Mouse (Mus musculus): ENCODE results near the gene Fggy. TPM values are rescaled to one million over a fixed set of nuclear protein-coding genes. Genes with fewer than 3 reads are reported as not detected.

Gene Fggy
- polyA plus RNA-seq, 1 experiment from 2014 or later, result 11.1 TPM

GRCm38 (mm10) chr4:95821906-95822579 lies 264.7 kb downstream of the Fggy start:
- Histone ChIP-seq H3K4me2 (replicated peaks; ENCODE audit: low read depth, low read length) (no peak overlapping the region), H3K4me1 (replicated peaks; ENCODE audit: control insufficient read depth, insufficient read depth, low read length) (no peaks in the 10 kb centered on the region), H3K9me3 (ENCODE audit: control insufficient read depth, low read length) (no peaks in the 10 kb centered on the region), H3K27ac (ENCODE audit: low read depth, low read length) (no peak overlapping the region), H3K27me3 (ENCODE audit: control insufficient read depth, insufficient read depth, low read length) (no peaks in the 10 kb centered on the region), H3K4me3 (ENCODE audit: low read depth, low read length) (no peak overlapping the region), H3K9ac (ENCODE audit: low read depth, low read length) (no peak overlapping the region), H3K36me3 (ENCODE audit: control insufficient read depth, insufficient read depth, low read length) (no peaks in the 10 kb centered on the region)
- ATAC-seq (ENCODE audit: low FRiP score), result no peak
- DNase-seq (ENCODE audit: low spot score), result peak; percentile 59
- 58% methylated on average over 3 of the region's 3 CpGs for WGBS

- Histone ChIP-seq H3K4me3 (ENCODE audit: low read depth, low read length) (no peak overlapping the region), H3K9me3 (ENCODE audit: control insufficient read depth, low read length) (no peaks in the 10 kb centered on the region)
- 91% methylated on average over 4 of the region's 4 CpGs for WGBS
These were observed 270.9 kb downstream of the Fggy start for GRCm38 (mm10) chr4:95828164-95828563.

GRCm38 (mm10) chr4:95830320-95830719 lies 273.0 kb downstream of the Fggy start:
- H3K36me3 ChIP-seq (ENCODE audit: control insufficient read depth, insufficient read depth, low read length), result no peaks in the 10 kb centered on the region
- H3K9ac ChIP-seq (ENCODE audit: low read depth, low read length), result no peak overlapping the region
- no peaks in the 10 kb centered on the region for H3K4me1 ChIP-seq (replicated peaks; ENCODE audit: control insufficient read depth, insufficient read depth, low read length)
- no peak overlapping the region for H3K27ac ChIP-seq (ENCODE audit: low read depth, low read length)
- H3K27me3 ChIP-seq (ENCODE audit: control insufficient read depth, insufficient read depth, low read length), result no peaks in the 10 kb centered on the region
- H3K9me3 ChIP-seq (ENCODE audit: control insufficient read depth, low read length), result no peaks in the 10 kb centered on the region
- ATAC-seq (ENCODE audit: low FRiP score) (no peak), DNase-seq (ENCODE audit: low spot score) (no peak)
- H3K4me2 ChIP-seq (replicated peaks; ENCODE audit: low read depth, low read length), result no peak overlapping the region
- H3K4me3 ChIP-seq (ENCODE audit: low read depth, low read length), result no peak overlapping the region
- WGBS, result 36% methylated on average over 2 of the region's 2 CpGs

More at GRCm38 (mm10) chr4:95828164-95828563, 270.9 kb downstream of the Fggy start:
- H3K27me3 ChIP-seq (ENCODE audit: control insufficient read depth, insufficient read depth, low read length), result no peaks in the 10 kb centered on the region
- H3K9ac ChIP-seq (ENCODE audit: low read depth, low read length), result no peak overlapping the region
- ATAC-seq (ENCODE audit: low FRiP score) (no peak), DNase-seq (ENCODE audit: low spot score) (no peak)
- H3K4me2 ChIP-seq (replicated peaks; ENCODE audit: low read depth, low read length), result no peak overlapping the region
- no peaks in the 10 kb centered on the region for H3K4me1 ChIP-seq (replicated peaks; ENCODE audit: control insufficient read depth, insufficient read depth, low read length)
- no peak overlapping the region for H3K27ac ChIP-seq (ENCODE audit: low read depth, low read length)
- no peaks in the 10 kb centered on the region for H3K36me3 ChIP-seq (ENCODE audit: control insufficient read depth, insufficient read depth, low read length)

- Histone ChIP-seq H3K9me3 (ENCODE audit: control insufficient read depth, low read length) (no peaks in the 10 kb centered on the region), H3K36me3 (ENCODE audit: control insufficient read depth, insufficient read depth, low read length) (no peaks in the 10 kb centered on the region), H3K9ac (ENCODE audit: low read depth, low read length) (no peak overlapping the region), H3K4me3 (ENCODE audit: low read depth, low read length) (no peak overlapping the region), H3K4me2 (replicated peaks; ENCODE audit: low read depth, low read length) (no peak overlapping the region), H3K4me1 (replicated peaks; ENCODE audit: control insufficient read depth, insufficient read depth, low read length) (no peaks in the 10 kb centered on the region), H3K27me3 (ENCODE audit: control insufficient read depth, insufficient read depth, low read length) (no peaks in the 10 kb centered on the region), H3K27ac (ENCODE audit: low read depth, low read length) (no peak overlapping the region)
- no peak for DNase-seq (ENCODE audit: low spot score)
- WGBS, result 86% methylated on average over 1 of the region's 1 CpGs
- ATAC-seq (ENCODE audit: low FRiP score), result no peak
These were observed 282.6 kb downstream of the Fggy start for GRCm38 (mm10) chr4:95839860-95840259.

GRCm38 (mm10) chr4:95840389-95841053 lies 283.2 kb downstream of the Fggy start:
- no peaks in the 10 kb centered on the region for H3K9me3 ChIP-seq (ENCODE audit: control insufficient read depth, low read length)
- H3K4me2 ChIP-seq (replicated peaks; ENCODE audit: low read depth, low read length), result no peak overlapping the region
- 59% methylated on average over 6 of the region's 6 CpGs for WGBS
- no peaks in the 10 kb centered on the region for H3K27me3 ChIP-seq (ENCODE audit: control insufficient read depth, insufficient read depth, low read length)
- ATAC-seq (ENCODE audit: low FRiP score) (peak; percentile 78), DNase-seq (ENCODE audit: low spot score) (no peak)
- no peaks in the 10 kb centered on the region for H3K4me1 ChIP-seq (replicated peaks; ENCODE audit: control insufficient read depth, insufficient read depth, low read length)
- H3K36me3 ChIP-seq (ENCODE audit: control insufficient read depth, insufficient read depth, low read length), result no peaks in the 10 kb centered on the region
- no peak overlapping the region for H3K9ac ChIP-seq (ENCODE audit: low read depth, low read length)
- no peak overlapping the region for H3K27ac ChIP-seq (ENCODE audit: low read depth, low read length)
- no peak overlapping the region for H3K4me3 ChIP-seq (ENCODE audit: low read depth, low read length)

- ATAC-seq (ENCODE audit: low FRiP score) (no peak; the same call in 1 of the 2 replicates), DNase-seq (ENCODE audit: low spot score) (no peak)
- Histone ChIP-seq H3K36me3 (ENCODE audit: control insufficient read depth, insufficient read depth, low read length) (no peaks in the 10 kb centered on the region), H3K4me1 (replicated peaks; ENCODE audit: control insufficient read depth, insufficient read depth, low read length) (no peaks in the 10 kb centered on the region), H3K4me2 (replicated peaks; ENCODE audit: low read depth, low read length) (no peak overlapping the region), H3K9ac (ENCODE audit: low read depth, low read length) (no peak overlapping the region), H3K9me3 (ENCODE audit: control insufficient read depth, low read length) (no peaks in the 10 kb centered on the region), H3K27me3 (ENCODE audit: control insufficient read depth, insufficient read depth, low read length) (no peaks in the 10 kb centered on the region), H3K4me3 (ENCODE audit: low read depth, low read length) (no peak overlapping the region), H3K27ac (ENCODE audit: low read depth, low read length) (no peak overlapping the region)
- 46% methylated on average over 6 of the region's 6 CpGs for WGBS
These were observed 288.8 kb downstream of the Fggy start for GRCm38 (mm10) chr4:95845981-95846617.

GRCm38 (mm10) chr4:95847219-95847618 lies 289.9 kb downstream of the Fggy start:
- H3K27ac ChIP-seq (ENCODE audit: low read depth, low read length), result no peak overlapping the region
- no peak for ATAC-seq (ENCODE audit: low FRiP score)
- no peak overlapping the region for H3K9ac ChIP-seq (ENCODE audit: low read depth, low read length)

GRCm38 (mm10) chr4:95847664-95848063 lies 290.4 kb downstream of the Fggy start:
- Histone ChIP-seq H3K27me3 (ENCODE audit: control insufficient read depth, insufficient read depth, low read length) (no peaks in the 10 kb centered on the region), H3K4me2 (replicated peaks; ENCODE audit: low read depth, low read length) (no peak overlapping the region), H3K9ac (ENCODE audit: low read depth, low read length) (no peak overlapping the region), H3K36me3 (ENCODE audit: control insufficient read depth, insufficient read depth, low read length) (no peaks in the 10 kb centered on the region), H3K27ac (ENCODE audit: low read depth, low read length) (no peak overlapping the region), H3K4me1 (replicated peaks; ENCODE audit: control insufficient read depth, insufficient read depth, low read length) (no peaks in the 10 kb centered on the region), H3K9me3 (ENCODE audit: control insufficient read depth, low read length) (no peaks in the 10 kb centered on the region), H3K4me3 (ENCODE audit: low read depth, low read length) (no peak overlapping the region)
- ATAC-seq (ENCODE audit: low FRiP score) (no peak), DNase-seq (ENCODE audit: low spot score) (no peak)
- WGBS, result 94% methylated on average over 3 of the region's 3 CpGs

More at GRCm38 (mm10) chr4:95847219-95847618, 289.9 kb downstream of the Fggy start:
- no peak overlapping the region for H3K4me3 ChIP-seq (ENCODE audit: low read depth, low read length)
- H3K27me3 ChIP-seq (ENCODE audit: control insufficient read depth, insufficient read depth, low read length), result no peaks in the 10 kb centered on the region
- H3K4me1 ChIP-seq (replicated peaks; ENCODE audit: control insufficient read depth, insufficient read depth, low read length), result no peaks in the 10 kb centered on the region
- H3K4me2 ChIP-seq (replicated peaks; ENCODE audit: low read depth, low read length), result no peak overlapping the region
- H3K9me3 ChIP-seq (ENCODE audit: control insufficient read depth, low read length), result no peaks in the 10 kb centered on the region
- H3K36me3 ChIP-seq (ENCODE audit: control insufficient read depth, insufficient read depth, low read length), result no peaks in the 10 kb centered on the region
- no peak for DNase-seq (ENCODE audit: low spot score)
